Mouse (Mus musculus) left cerebral cortex, postnatal 10 days (tissue): ENCODE results near the gene Trp53i13. TPM values are rescaled to one million over a fixed set of nuclear protein-coding genes. Genes with fewer than 3 reads are reported as not detected.
A peak's percentile ranks its signal among the peaks of the same experiment; 100 is the strongest.

Source experiments
- DNase-seq, 2 experiments: peaks; one replicate each; pipeline ENCODE4 v3.0.0; 2021 to 2022; ENCODE audit warnings: low spot score in 2 of 2, mixed read lengths in 1 of 2; ENCODE audit errors: extremely low spot score in 1 of 2
- intact Hi-C: fragments of 180-260 bp; cut with DNase I; formaldehyde crosslinking; loops from one replicate; pipeline ENCODE4 v1.15.1; 2025
- total RNA-seq, 2 experiments: library from RNA; stranded (reverse); gene quantifications; 2 replicates each; pipeline ENCODE4 v1.2.3; 2021

The Trp53i13 gene
- total RNA-seq, 2 experiments from 2014 or later, result 3.3 to 3.8 TPM

DNA sequence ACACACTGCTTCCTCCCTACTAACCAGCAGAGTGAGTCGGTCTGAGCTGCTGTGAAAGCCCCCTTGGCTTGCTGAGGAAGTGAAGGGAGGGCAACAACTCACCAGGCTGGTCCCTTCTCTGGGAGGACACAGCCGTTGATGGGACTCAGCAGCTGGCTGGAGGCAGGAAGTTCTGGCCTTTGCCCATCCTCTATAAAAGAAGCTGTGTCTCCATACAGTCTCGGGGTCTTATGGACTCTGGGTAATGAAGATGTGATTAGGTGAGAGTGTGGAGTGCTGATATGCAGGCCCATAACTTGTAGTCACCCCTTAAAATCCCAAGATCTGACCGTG, 21.5 kb downstream of the Trp53i13 start:
- intact Hi-C loops, result loop anchor here (5.0 kb wide), 1 partner anchor 128 kb away; no protein-coding TSS in a partner anchor

DNA sequence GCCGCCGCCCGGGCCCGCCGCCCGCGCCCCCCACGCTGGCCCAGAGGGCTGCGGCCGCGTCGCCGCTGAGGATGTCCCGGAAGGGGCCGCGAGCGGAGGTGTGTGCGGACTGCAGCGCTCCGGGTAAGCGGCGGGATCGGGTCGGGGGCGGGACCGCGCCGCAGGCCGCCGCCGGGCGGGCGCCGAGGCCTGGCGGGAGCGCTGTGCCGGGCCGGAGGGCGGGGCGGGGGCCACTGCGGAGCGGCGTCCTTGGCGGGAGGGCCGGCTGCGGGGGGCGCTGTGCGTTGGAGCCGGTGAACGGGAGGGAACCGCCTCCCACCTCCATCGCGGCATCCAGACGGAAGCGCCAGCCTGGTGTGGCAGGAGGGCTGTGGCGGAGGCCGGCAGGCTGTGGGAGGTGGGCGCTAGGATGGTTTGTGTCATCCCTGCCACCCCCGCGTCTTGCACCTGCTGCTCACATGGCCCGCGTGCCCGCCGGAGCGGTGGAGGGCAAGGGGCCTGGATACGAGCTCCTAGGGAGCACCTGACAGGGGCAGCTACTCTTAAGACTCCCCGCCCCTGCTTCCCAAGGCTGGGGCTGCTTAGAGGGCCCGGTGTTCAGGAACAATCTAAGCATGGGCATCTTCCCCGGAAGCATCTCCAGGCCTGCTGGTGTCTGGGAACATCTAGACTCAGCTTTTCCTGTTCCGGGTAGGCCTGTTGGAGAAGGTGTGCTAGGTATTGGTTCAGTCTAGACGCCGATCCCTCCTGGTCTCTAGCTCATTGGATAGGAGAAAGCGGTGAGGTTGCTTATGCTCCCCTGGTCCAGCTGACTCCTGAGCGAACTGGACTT, 22.1 kb downstream of the Trp53i13 start, which contains the start of gene Git1:
Gene Git1 (plus strand): TSS at position 51 of the 832 bp plus-strand sequence.
- intact Hi-C loops, result loop anchor here (5.0 kb wide), 1 partner anchor 129 kb away; no protein-coding TSS in a partner anchor
- peak in 1 of 2 experiments; percentile 80 for DNase-seq

More for the DNA sequence above, 21.5 kb downstream of the Trp53i13 start:
- no peak for DNase-seq

DNA sequence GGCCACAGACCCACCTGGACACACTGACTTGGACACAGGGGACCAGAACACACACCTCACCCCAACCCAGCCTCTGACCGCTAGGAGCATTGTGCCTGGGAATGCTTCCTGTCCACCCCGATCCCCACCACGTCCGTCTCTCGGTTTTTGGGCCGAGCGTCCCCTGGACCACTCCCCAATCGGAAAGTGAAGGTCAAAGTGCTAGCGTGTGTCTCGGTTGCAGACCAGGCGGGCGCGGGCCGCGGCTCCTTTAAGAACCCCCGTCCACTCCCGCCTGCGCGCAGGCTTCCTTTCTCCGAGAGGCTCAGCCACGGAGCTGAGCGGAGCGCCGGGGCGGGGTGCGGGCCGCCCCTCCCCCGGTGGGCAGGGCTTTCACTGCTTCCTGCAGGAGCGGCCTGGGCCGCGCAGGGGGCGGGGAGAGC, 22.9 kb downstream of the Trp53i13 start:
- DNase-seq, result peak; percentile 88 to 97
- intact Hi-C loops, result loop anchor here (5.0 kb wide), 1 partner anchor 129 kb away; no protein-coding TSS in a partner anchor

DNA sequence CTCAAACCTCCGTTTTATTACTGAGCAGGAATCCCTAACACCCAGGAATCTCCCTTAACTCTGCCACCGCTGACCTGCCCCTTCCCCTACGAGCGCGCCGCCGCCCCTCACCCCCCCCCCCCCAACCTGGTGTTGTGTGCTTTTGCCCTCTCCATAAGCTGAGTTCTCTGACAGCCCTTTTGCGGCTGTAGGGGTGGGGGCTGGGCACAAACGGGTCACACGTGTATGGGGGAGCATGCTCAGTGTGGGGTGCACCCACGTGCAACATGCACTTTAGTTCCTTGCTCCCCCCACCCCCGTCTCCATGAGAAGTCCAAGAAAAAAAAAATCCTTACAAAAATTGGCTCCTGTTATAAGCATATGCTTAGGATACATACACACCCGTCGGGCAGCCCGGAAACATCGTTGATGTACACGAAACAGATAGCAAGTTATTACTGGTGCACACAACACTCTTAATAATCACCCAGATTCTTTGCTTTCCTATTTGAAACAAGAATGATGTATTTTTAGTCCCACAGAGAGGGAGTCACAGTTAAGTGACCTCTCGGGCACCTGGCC, 23.4 kb downstream of the Trp53i13 start:
- peak in 1 of 2 experiments; percentile 81 for DNase-seq
- intact Hi-C loops, result loop anchor here (5.0 kb wide), 1 partner anchor 130 kb away; no protein-coding TSS in a partner anchor

DNA sequence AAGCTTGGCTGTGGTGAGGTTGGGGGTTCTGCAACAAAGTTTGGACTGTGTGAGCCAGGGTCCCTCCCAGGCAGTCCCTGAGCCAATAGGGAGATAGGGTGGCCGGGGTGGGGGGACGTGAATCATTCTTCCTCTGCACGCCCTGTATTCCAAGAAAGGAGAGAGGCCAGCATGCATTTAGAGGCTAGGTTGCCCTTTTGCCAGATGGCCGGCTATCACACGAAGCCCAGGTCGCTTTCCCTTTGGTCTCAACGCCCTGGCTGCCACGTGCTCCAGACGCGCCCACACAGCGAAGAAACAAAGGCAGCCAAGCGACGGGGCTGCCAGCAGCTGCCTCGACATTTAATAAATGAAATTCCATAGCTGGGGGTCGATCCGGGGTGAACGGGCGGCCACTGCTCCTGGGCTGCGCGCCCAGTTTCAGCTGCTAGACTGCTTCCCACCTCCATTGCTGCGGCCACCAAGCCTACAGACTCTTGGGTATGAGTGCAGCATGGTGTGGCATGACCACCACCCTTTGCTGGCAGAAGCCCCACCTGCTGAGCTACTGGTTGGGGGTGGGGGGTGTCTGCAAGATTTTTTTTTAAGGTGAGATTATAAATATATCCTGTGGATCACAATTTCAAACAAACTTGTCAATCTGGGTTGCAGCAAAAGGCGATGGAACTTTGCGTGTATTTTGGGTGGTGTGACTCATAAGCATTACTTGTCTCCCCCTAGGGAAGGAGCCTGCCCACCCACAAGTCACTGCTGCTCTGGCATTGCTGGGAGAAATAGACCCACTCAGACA, 24.1 kb downstream of the Trp53i13 start:
- DNase-seq, result peak in 1 of 2 experiments; percentile 76

DNA sequence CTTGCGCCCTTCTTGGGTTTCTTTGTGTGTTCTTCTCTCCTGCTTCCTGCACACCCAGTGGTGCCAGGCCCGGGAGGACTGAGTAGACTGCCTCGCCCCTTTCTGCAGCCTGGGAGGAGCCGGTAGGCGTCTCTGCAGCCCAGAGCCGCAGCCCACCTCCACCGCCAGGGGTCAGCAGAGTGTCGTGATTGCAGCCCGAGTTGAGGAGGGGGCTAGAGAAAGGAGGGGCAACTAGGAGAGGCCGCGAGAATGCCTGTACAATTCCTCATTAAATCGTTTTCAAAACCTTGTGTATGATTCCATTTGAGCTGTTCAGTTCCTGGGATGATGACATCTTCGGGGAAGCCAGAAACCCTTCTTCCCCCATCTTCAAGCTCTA, 24.7 kb downstream of the Trp53i13 start:
- DNase-seq, result peak; percentile 91 to 95
- intact Hi-C loops, result loop anchor here (5.0 kb wide), 1 partner anchor 131 kb away; no protein-coding TSS in a partner anchor

More for the DNA sequence above, 24.1 kb downstream of the Trp53i13 start:
- intact Hi-C loops, result loop anchor here (5.0 kb wide), 1 partner anchor 131 kb away; no protein-coding TSS in a partner anchor

DNA sequence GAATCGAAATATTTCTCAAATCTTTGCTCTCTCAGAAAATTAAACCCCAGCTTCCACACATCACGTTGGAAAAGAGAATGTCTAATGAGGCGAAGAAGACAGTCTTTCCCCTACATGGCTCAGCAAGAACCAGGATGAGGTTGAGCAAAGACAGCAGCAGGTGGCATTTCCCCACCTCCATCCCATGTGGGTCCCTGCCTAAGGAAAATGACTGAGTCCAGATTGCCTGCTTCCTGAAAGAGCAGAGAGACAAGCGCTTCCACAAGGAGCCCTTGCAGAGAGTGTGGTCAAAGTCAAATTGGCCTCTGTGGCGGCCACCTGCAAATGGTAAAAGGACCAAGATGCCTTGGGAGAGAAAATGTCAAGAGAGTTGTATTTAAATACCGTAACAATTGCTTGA, 25.3 kb downstream of the Trp53i13 start:
- intact Hi-C loops, result loop anchor here (5.0 kb wide), 1 partner anchor 132 kb away; no protein-coding TSS in a partner anchor

DNA sequence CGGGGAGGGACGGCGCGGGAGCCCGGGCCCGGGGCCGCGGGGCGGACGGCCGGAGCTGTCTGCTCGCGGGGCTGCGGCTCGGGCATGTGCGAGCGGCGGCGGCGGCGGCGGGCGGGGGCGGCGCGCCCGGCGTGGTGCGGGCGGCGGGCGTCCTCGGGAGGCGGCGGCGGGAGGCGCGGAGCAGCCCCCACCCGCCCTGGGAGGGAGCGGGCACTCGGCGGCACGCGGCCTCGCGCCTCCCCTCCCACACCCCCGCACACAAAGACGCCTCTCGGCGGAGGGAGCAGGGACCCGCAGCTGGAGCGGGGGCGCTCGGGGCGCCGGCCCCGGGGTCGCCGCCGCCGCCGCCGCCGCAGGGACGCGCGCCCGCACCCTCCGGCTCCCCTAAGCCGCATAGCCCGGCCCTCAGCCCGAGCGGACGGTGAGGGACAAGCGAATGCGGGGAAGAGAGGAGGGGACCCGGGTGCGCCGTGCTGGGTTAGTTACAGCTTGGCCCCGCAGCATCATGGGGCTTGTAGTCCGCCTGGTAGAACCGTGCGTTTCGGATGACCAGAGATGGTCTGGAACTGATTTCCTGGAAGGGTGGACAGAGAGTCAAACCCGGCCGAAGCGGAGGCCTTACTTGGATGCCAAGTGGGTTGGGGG, 26.1 kb downstream of the Trp53i13 start, which contains the start of gene Ankrd13b:
Gene Ankrd13b (minus strand): TSS at position 88 of the 645 bp plus-strand sequence.
- intact Hi-C loops, result loop anchor here (5.0 kb wide), 1 partner anchor 133 kb away; no protein-coding TSS in a partner anchor
- DNase-seq, result peak; percentile 78 to 87

More for the DNA sequence above, 25.3 kb downstream of the Trp53i13 start:
- no peak for DNase-seq

DNA sequence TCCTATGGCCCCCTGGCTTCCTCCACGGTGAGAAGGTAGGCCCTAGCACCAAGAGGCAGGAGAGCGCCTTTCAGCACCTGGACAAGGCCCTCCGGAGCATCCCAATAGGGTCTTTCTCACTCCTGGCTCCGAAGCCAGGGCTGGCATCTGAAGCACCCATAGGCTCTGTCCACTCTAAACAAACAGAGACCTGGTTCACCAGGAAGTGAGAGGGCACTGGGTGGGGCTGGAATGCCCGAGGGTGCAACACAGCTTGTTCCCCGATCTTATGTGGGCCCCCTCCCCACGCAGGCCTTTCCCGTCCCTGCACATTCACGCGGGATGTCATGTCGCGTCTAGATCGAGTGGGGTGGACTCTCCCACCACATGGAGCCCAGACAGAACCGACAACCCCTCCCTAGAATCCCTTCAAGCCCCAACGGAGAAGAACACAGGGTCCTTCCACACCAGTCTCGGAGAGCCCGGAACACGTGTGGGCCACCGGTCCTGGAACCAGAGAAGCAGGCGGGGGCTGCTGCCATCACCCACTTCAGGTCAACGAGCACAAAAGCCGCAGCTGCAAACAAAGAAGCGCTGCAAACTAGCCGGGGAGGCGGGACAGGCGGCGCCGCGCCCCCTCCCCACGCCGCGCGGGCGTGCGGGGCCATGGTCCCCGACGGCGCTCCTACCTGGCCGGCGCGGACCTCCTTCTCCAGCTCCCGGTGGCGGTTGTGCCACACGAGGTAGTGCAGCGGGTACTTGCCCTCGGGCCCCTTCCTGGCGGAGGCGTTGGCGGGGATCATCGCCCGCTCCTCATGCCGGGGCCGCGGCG, 26.8 kb downstream of the Trp53i13 start:
- intact Hi-C loops, result no loop called here
- DNase-seq, result peak in 1 of 2 experiments; percentile 62

DNA sequence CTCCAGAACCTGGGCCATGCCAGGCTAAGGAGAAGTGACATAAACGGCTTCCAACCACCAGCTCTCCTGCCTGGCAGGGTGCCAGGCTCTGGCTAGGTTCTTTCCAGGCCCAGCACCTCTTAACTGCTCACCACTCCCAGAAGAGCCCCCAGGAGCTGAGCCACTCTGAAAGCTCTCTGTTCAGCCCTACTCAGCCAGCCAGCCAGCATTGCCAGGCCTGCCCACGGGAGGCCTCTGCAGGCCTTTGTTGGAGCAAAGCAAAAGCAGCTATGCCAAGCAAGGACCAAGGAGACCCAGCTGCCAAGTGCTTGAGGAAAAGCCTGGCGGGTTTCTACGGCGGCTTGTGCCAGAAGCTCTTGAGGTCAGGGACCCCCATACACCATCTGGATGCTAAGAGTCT, 29.0 kb downstream of the Trp53i13 start:
- DNase-seq, result no peak
- intact Hi-C loops, result no loop called here

DNA sequence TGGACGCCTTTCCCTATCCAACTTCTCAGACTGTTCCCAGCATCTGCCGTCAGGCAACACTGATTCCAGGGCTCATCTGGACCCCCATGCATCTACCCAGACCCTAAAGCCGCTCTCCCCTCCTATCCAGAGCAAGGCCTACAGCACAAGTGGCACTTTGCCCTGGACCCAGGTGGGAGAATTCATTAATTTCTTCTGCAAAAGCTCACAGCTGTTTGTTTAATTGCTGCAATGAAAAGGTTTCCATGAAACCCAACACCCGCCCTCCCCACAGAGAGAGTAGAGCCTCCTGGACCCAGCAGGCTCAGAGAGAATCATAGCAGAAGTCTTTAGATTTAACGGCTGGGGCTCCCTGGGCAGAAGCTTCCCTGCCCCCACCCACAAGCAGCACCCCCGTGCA, 30.6 kb downstream of the Trp53i13 start:
- DNase-seq, result no peak
- intact Hi-C loops, result no loop called here

DNA sequence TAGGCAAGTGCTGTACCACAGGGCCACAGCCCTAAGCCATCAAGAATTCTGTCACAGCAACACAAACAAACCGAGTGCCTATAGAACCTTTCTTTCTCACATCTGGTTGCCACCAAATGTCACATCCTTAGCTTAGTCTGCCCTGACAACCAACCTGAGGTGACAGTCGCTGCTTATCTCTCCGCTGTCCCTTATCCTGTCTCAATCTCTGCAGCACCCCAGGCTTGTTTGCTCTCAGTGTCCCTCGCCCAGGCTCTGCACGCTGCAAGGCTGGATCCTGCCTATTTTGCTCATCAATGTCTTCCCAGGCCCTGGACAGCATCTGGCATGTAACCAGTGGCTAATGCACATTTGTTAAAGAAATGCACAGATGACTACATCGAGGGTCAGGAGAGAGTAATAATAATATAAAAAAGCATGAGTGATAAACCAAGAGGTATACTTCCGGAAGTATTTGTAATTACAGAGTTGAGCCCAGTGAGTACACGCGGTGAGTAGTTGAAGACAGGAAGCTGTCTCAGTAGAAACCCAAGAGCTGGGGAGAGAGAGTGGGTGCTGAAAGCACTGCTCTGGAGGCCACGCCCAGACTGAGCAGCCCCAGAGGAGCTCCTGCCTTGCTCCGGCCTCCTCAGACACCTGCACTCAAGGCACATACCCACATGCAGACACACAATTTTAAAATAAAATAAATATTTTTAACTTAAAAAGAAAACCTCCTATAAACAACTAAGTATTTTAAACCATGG, 32.1 kb downstream of the Trp53i13 start:
- intact Hi-C loops, result no loop called here

DNA sequence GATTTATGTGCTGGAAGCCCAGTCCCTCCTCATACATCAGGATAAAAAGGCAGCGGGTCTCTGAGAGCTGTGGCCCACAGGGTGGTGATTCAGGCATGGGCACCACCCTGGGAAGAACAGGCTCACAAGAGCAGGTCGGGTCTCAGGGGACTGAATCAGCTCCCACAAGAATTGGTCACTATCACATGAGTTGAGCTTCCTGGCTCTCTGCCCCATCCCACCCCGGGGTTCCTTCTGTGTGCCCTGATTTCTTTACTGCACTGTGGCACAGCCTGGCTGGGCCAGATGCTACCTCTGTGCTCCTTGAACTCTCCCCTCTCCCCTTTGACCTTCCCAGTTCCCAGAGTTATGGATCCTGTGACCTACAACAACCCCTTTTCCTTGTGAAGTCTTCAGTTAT, 32.7 kb downstream of the Trp53i13 start:
- DNase-seq, result no peak
- intact Hi-C loops, result no loop called here

More for the DNA sequence above, 32.1 kb downstream of the Trp53i13 start:
- DNase-seq, result no peak

DNA sequence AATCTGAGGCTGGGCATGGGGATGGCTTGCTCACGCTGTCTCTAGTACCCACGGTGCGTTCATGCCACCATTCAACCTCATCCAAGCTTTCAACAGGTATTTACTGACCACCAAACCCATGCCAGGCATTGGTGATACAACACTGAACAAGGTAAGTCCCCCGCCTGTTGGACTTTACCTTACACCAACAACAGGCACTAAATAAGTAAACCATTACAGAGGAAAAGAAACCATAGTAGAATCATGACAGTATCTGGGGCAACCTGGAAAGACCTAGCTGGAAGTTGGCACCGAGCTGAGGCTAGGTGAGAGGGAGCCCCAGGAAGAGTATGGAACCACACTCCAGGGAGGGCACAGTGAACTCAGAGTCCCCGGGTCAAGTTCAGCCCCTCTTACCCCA, 38.9 kb downstream of the Trp53i13 start:
- intact Hi-C loops, result no loop called here
- no peak for DNase-seq

DNA sequence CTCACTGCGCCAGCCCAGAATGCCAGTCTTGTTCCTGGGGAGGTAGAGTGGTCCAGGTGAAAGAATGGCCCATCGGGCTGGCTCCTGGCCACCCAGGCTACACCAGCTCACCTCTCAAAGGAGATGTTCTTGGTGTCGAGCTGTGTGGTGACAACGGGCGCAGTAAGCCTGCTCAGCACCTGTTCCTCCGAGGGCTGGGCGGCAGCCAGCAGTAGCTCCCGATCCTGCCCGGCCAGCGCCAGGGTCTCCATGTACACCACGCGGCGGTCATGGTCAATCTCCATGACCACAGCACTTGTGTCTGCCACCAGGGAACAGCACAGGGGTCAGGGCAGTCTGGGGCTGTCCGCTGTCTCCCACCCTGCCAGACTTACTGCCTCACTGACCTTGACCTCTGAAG, 39.6 kb downstream of the Trp53i13 start:
- intact Hi-C loops, result no loop called here

DNA sequence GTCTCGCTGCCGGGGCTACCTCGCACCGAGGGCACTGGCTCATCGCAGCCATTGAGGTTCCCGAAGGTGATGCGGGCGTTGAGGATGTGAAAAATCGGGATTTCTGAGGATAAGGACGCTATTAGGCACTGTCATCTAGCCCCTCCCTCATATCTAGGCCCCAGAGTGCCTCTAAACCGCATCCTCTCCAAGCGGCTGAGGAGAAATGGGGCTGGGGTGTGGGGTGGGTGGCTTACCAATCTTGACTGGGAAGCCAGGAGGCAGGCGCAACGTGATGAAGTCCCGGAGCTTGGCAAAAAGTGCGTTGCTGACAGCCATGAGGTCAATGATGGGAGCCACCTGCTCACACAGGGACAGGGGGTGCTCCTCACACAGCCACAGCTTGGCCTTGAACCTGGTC, 43.0 kb downstream of the Trp53i13 start:
- intact Hi-C loops, result no loop called here

More for the DNA sequence above, 39.6 kb downstream of the Trp53i13 start:
- no peak for DNase-seq

DNA sequence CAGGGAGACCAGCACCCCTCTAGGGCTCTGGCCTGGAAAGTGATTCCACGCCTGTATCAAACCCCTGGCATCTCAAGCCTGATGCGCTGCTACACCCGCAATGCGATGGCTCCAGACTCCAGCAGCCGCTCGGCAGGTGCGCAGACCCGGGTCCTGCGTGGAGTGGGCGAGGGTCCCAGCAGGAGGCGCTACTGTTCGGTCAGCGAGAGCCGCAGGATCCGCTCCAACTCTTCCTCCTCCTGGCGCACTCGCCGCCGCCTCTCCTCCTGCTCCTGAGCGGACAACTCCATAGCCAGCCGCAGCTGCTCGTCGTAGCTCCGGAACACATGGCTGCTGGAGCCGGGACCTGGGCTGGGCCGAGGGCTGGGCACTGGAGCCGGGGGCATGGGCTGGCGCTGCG, 44.4 kb downstream of the Trp53i13 start:
- intact Hi-C loops, result no loop called here
- DNase-seq, result no peak

More for the DNA sequence above, 43.0 kb downstream of the Trp53i13 start:
- no peak for DNase-seq
